Mouse (Mus musculus) layer of hippocampus, postnatal 36 days (tissue): Measurements from ENCODE around the gene Zp3. TPM values are rescaled to one million over a fixed set of nuclear protein-coding genes. Genes with fewer than 3 reads are reported as not detected.

Experiments used
- DNase-seq, 2 experiments: peaks; one replicate each; pipeline ENCODE4 v3.0.0; 2022
- total RNA-seq, 2 experiments: library from RNA; stranded (reverse); gene quantifications; 2 replicates each; pipeline ENCODE4 v1.2.3; 2021

The Zp3 gene
- total RNA-seq, 2 experiments from 2014 or later: not detected

DNA sequence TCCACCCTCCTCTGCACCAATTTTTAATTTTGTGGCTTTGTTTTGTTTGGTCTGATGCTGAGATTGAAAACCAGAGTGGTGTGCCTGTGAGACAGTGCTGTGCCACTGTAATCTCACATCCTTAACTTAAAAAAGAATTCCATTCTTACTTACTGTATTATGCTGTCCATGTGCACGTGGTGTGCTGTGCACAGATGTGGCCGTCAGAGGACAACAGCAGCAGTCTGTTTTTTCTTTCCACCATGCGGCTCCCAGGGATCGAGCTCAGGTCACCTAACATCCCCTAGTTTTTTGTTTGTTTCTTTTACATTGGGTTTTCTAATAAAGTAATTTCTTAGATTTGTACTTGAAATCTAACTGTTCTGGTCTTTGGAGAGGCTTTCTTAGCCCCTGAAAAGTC, 24.6 kb downstream of the Zp3 start:
- no peak for DNase-seq

DNA sequence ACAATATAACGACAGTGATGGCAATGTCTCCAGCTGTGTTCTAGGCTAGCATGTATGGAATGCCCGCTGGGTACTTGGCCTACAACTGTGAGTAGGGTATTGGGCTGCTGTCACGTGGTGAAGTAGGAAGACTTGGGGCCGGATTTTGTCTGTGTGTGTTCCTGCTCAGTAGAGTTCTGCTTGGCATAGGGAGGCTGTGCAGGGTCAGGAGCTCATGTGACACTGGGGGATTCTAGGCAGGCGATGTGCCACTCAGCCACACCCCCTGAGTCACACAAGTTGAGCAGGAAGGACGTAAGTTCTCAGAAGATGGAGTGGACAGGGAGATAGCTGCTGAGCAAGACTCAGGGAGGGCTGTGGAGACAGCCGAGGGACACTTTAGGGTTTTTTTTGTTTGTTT, 27.8 kb downstream of the Zp3 start:
- DNase-seq: no peak

DNA sequence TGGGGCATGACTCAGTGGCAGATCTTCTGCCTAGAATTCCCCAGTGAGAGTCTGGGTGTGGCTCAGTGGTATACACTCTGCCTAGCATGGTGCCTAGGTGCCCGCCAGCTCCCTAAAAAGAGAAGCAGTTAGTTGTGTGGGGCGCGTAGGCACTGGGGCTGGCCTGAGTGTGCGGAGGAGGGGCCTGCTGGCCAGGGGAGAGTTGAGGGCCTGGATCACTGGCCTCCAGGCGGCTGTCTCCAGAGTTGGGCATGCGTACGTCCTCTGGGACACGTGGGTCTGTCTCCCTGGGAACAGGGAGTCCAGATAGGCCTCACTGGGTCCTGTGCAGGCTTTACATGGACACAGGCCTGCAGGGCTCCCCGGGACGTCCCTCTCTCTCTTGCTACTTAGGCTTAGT, 35.0 kb downstream of the Zp3 start:
- no peak for DNase-seq

DNA sequence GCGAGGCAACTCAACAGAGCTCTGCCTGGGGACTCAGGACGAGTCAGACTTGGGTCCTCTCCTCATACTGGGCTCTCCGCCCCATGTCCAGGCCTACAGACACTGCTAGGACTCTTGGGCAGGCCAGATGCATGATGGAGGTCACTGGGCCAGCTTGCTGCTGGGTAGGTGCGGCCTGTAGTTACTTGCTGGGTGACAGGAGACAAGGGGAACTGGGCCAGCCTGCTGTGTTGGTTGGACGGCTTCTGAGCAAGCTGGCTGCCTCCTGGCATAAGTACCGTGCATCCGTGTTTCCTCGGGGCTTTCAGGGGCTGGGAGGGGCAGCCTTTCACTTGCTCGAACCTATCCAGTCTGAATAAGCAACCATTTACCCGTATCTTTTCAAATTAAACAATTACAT, 35.7 kb downstream of the Zp3 start:
- DNase-seq: no peak

DNA sequence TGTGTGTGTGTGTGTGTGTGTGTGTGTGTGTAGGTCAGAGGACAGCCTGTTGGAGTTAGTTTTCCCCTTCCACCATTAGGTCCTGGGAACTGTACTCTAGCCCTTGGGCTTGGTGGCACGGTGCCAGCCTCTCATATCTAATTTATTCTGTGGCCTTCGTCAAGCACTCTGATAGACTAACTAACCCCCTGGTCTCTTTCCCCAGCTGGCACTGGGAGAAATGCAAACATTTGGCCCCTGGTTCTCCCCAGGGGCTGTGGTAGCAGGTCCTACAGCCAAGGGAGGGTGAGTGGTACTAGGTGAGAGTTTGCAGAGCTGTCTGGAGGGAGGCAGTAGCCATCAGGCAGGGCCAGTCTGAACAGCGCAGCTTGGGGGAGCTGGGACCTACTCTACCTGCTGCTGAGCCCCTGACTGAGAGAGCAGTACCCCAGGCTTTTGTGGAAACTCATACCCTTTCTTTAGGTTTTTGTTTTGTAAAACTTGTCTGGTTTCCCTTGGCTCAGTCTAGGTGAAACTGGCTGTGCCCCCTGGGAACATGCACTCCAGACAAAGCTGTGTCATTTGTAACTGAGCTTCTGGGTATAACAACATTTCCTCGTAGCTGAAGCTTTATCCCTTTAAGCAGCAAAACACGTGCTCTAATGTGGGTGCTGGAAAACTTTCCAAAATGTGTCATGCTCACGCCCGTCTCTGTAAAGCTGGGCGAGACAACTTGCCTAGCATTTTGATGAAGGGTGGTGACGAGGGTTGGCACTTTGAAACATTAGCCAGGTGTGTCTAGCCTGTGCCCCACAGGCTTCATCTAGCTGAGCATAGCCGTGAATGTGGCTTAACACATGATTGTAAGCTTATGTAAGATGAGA, 36.3 kb downstream of the Zp3 start:
- no peak for DNase-seq

DNA sequence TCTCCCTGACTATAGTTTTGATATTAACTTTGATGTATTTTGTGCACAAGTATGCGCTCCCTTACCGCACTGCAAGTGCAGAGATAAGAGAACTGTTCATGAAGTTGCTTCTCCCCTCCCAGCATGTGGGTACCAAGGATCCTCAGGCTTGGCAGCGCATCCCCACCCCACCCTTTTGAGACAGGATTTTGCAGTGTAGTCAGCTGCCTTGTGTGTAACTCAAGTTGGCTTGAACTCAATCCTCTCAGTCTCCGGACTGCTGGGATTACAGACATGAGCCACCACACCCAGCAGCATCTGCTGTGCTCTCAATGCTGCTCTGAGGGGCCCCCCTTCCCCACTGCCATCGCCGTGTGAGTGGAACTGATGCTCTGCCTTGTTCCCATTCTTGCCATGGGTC, 37.4 kb downstream of the Zp3 start:
- DNase-seq: no peak

DNA sequence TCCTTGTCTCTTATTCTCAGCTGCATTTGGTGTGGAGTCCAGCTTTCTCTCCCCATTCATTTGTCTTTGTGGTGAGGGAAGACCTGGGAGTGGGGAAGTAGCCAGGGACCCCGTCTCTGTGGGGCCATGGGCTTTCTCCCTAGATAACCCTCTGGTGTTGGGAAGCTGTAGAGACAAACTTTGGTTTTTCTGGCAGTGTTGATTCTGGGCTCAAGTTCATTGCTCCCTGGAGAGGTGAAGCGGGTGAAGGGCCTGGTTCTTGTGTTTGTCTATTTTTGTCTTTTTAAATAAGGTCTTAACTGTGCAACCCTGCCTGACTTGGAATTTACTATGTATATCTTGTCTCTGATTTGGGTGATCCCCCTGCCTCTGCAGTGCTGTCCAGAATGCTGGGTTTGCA, 38.8 kb downstream of the Zp3 start:
- no peak for DNase-seq

DNA sequence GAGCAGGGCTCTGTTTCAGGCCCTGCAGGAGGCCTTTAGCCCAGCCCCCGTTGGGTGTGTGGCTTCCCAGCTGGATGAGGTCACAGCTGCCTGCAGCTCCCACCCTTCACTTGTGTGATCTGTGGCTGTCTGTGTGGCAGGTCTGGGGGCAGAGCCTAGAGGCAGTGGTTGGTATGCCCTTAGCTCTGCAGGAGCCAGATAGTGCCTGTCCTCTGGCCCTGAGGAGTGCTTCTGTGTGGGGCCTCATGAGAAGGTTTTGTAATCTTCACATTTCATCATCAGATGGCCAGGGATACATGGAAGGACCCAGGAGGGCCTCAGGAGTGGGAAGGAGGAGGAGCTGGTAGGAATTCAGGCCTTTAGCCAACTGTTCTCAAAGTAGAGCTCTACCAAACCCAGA, 40.0 kb downstream of the Zp3 start:
- DNase-seq: no peak

DNA sequence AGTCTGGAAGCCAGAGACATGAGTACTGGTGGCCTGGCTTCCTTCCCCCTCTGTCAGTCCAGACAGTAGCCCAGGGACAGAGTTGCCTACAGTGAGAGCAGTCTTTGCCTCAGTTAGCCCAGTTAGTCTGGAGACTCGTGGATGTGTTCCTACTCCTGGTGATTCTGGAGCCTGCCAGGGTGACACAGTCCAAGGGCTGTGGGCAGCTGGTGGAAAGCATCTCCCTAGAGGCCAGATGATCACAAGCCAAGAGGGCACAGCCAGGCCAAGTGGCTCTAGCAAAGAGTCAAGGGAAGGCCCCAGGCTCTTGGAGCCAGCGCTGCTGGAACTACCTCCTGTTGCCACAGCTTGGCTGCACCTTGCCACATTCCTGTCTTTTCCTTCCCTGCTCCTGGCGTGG, 45.8 kb downstream of the Zp3 start:
- no peak for DNase-seq

DNA sequence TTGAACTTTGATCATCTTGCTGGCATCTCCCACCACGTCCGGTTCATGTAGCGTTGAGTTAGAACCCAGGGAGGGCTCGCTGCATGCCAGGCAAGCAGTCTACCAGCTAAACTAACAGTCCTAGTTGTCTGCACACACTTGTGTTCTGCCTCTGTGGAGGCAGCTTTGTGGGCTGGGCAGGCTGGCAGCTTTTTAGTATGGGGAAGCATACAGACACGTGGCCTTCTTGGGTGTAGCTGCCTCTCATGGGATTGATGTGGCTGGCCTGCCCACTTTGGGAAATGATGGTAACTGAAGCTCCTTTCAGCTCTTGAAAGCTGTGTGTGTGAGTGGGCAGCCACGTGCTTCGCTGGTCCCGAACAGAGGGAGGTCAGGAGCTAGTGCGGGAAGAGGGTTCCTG, 47.0 kb downstream of the Zp3 start:
- DNase-seq: no peak

DNA sequence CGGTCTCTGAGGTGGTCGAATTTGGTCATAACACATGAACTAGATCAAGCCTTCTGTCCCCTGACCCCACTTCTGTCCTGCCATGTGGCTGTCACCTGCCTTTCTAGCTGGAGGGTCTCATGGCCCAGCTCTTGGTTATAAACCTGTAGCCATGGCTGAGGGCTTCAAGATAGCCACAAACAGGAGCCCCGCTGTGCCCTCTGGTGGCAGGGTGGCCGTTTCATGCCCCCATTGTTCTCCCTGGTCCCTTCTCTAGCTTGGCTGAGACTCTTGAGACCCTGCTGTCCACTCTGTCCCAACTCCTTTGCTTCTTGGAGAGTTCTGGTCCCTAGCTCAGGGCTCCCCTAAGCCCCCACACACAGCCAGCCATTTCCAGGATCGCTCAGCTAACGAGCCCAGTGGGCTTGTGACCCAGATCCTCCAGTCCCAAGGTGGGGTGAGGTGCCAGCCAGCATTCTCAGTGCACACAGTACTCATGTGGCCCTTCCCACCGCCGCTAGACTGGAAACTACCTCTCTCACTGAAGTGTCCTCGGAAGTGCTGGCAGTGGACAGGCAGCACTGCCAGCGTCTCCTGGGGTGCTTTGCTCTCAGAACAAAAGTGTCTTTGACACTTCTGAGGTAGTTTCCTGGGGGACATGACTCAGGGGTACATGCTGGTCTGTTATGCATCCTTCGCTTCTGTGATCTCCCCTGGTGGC, 47.9 kb downstream of the Zp3 start:
- no peak for DNase-seq

DNA sequence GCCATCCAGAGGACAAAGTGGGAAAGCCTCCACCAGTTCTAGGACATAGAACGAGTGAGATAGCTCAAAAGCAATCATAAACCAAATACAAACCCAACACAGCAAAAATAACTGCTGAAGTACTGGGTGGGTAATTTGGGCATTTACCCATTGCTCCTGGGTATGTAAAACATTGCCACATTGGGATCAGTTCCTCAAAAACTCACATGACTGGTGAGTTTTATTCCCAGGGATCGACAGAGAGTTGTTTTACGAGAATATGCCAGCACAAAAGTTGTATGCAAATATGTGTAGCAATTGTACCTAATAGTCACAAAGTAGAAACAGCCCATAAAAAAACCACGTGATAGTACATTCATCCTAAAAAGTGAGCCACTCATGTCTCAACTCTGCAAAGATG, 55.0 kb downstream of the Zp3 start:
- no peak for DNase-seq

DNA sequence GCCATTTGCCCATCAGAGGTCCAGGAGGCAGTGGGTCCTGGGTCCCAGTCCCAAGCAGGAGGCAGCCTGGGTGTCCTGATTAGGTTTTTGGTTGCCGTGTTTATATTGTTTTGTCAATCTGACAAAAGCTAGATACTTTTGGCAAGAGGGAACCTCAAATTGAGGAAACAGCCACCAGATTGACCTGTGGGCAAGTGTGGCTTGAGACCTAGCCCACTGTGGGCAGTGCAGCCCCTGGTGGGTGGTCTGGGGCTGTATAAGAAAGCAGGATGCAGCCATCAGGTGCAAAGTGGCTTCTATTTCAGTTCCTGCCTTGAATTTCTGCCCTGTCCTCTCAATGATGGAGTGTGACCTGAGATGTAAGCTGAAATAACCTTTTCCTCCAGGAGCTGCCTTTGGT, 55.4 kb downstream of the Zp3 start:
- no peak for DNase-seq

DNA sequence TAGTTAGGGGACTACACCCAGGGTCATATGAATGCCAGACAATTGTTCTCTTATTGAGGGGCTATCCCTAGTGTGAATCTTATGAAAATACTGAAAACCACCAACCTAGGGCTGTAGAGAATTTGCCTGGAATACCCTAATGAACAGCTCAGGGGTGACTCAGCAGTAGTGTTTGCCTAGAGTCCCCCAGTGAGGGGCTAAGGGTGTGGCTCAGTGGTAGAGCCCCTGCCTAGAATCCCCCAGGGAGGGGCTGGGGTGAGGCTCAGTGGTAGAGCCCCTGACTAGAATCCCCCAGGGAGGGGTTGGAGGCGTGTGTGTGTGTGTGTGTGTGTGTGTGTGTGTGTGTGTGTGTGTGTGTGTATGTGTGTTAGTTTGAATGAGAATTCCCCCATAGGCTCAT, 56.8 kb downstream of the Zp3 start:
- DNase-seq: no peak

Other genes with a start within 250 kb of the Zp3 start
- 10 to 100 TPM; 12.4 to 16.4 TPM for gene Tmem120a, start 235.7 kb upstream of the Zp3 start, total RNA-seq
- not detected for gene Styxl1, start 201.7 kb upstream of the Zp3 start, total RNA-seq
- 100 to 1,000 TPM; 387 to 407 TPM for gene Mdh2, start 201.6 kb upstream of the Zp3 start, total RNA-seq
- 10 to 100 TPM; 83.5 to 86.9 TPM for gene Srrm3, start 173.2 kb upstream of the Zp3 start, total RNA-seq
- 10 to 100 TPM; 19.2 to 28.1 TPM for gene Hspb1, start 92.2 kb upstream of the Zp3 start, total RNA-seq
- gene Ywhag, start 45.5 kb upstream of the Zp3 start, total RNA-seq: 1,000 to 10,000 TPM; 1,259 to 1,347 TPM
- 1 to 10 TPM; 1.4 to 1.7 TPM for gene Ssc4d, start 5.6 kb upstream of the Zp3 start, total RNA-seq
- gene Dtx2, start 14.7 kb downstream of the Zp3 start, total RNA-seq: 1 to 10 TPM; 7.9 to 8.0 TPM
- gene Upk3b, start 58.4 kb downstream of the Zp3 start, total RNA-seq: not detected
- gene Upk3bl, start 74.4 kb downstream of the Zp3 start, total RNA-seq: not detected
- 1 to 10 TPM; 2.2 to 3.2 TPM for gene Rasa4, start 103.8 kb downstream of the Zp3 start, total RNA-seq
- 10 to 100 TPM; 64.0 to 75.6 TPM for gene Polr2j, start 136.5 kb downstream of the Zp3 start, total RNA-seq
- 10 to 100 TPM; 14.5 to 17.3 TPM for gene Lrwd1, start 156.0 kb downstream of the Zp3 start, total RNA-seq
- 10 to 100 TPM in 1 of 2 experiments, 1 to 10 TPM in 1; 9.8 to 10.2 TPM for gene Alkbh4, start 156.0 kb downstream of the Zp3 start, total RNA-seq
- gene Orai2, start 190.6 kb downstream of the Zp3 start, total RNA-seq: 100 to 1,000 TPM; 144 to 145 TPM
- 10 to 100 TPM; 35.2 to 41.4 TPM for gene Prkrip1, start 218.9 kb downstream of the Zp3 start, total RNA-seq